Comparison of ENCODE assay signal across 21 mouse cellular contexts in the genomic region with DNA sequence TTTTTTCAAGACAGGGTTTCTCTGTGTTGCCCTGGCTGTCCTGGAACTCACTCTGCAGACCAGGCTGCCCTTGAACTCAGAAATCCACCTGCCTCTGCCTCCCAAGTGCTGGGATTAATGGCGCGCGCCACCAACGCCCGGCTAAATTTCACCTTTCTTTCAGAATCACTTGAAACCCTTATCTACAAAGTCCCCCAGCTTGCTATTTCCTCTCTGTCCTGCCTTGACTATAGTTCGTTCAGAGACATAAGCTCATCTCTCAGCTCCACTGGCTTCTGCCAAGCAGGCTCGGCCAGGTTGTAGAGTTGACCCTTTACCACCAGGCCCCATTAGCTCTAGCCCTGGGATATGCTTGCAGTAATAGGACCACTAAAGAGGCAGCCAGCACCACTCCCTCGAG. TPM values are rescaled to one million over a fixed set of nuclear protein-coding genes. Genes with fewer than 3 reads are reported as not detected.
"Had no signal": no experiment of that assay in that cellular context is flagged by ENCODE, and none has a peak within 500 bp of the region (broad histone marks: within the 10 kb centered on the region; RNA-seq: fewer than 3 reads in every experiment).

No protein-coding gene starts in this region.

- H3K27ac ChIP-seq: kidney, postnatal 0 days; limb, embryonic 15.5 days; liver, embryonic 12.5 days; midbrain, embryonic 13.5 days; stomach, postnatal 0 days had no signal

- H3K4me1 ChIP-seq: limb, embryonic 15.5 days; midbrain, embryonic 13.5 days had no signal

- H3K4me3 ChIP-seq: limb, embryonic 15.5 days; liver, embryonic 12.5 days; midbrain, embryonic 13.5 days had no signal

- H3K4me2 ChIP-seq: limb, embryonic 15.5 days; liver, embryonic 12.5 days; midbrain, embryonic 13.5 days had no signal

- ATAC-seq: liver, embryonic 12.5 days; midbrain, embryonic 13.5 days had no signal

- H3K9me3 ChIP-seq: limb, embryonic 15.5 days; liver, embryonic 12.5 days; midbrain, embryonic 13.5 days had no signal

- DNase-seq: kidney, adult 9 months; kidney, postnatal 36 days; layer of hippocampus, adult 9-11 months; layer of hippocampus, postnatal 36 days; lung, adult 18-20 months; lung, postnatal 10 days; right cerebral cortex, postnatal 25 days; thymus, adult 2 months; thymus, postnatal 25 days had no signal

- H3K9ac ChIP-seq: limb, embryonic 15.5 days; liver, embryonic 12.5 days; midbrain, embryonic 13.5 days had no signal

- H3K36me3 ChIP-seq: limb, embryonic 15.5 days; liver, embryonic 12.5 days; midbrain, embryonic 13.5 days had no signal

RNA-seq across cellular contexts. Expression of gene Zbtb8b, which starts 6.7 kb away (rescaled TPM):
- polyA plus RNA-seq: small intestine, adult 2 months had no signal

RNA-seq across cellular contexts. Expression of gene Tssk3, which starts 43.5 kb away (rescaled TPM):
- total RNA-seq: layer of hippocampus, adult 18-20 months; layer of hippocampus, postnatal 36 days had no signal
- polyA plus RNA-seq: kidney, postnatal 0 days; limb, embryonic 11.5 days; limb, embryonic 15.5 days; liver, embryonic 12.5 days; small intestine, adult 2 months; thymus, adult 2 months; urinary bladder, adult 2 months had no signal

RNA-seq across cellular contexts. Expression of gene Fam229a, which starts 43.6 kb away (rescaled TPM):
- total RNA-seq: layer of hippocampus, adult 18-20 months; layer of hippocampus, postnatal 36 days; left cerebral cortex, adult 8-10 months; left cerebral cortex, postnatal 25 days; midbrain, postnatal 0 days had no signal
- polyA plus RNA-seq: limb, embryonic 11.5 days; limb, embryonic 15.5 days; liver, embryonic 12.5 days; midbrain, embryonic 13.5 days; small intestine, adult 2 months had no signal
